Mouse (Mus musculus) kidney, embryonic 16.5 days (tissue): ENCODE results near the gene Atg13. TPM values are rescaled to one million over a fixed set of nuclear protein-coding genes. Genes with fewer than 3 reads are reported as not detected.
"Not testable (repeated sequence)": the region's sequence is repeated elsewhere in the genome, so short reads cannot be mapped to it uniquely, and the experiment has no call there.

Experiments used
- ATAC-seq: fragments of 200-750 bp; cut with Nextera tagmentation; 2 replicates; pipeline ENCODE4 v1.8.0; 2017; ENCODE audit warnings: moderate TSS enrichment; ENCODE audit not compliant: low FRiP score, low TSS enrichment
- H3K27ac ChIP-seq: fragments of 300-500 bp; sonication (generic); 2 replicates; pipeline ENCODE4 v1.5.1; 2014; ENCODE audit warnings: low read length
- H3K27me3 ChIP-seq: fragments of 300-500 bp; sonication (generic); 2 replicates; pipeline ENCODE4 v1.6.1; 2014; ENCODE audit warnings: low read length, control low read depth, mixed read lengths; ENCODE audit not compliant: insufficient read depth
- H3K36me3 ChIP-seq: fragments of 300-500 bp; sonication (generic); 2 replicates; pipeline ENCODE4 v1.6.1; 2014; ENCODE audit warnings: low read length, control low read depth, mixed read lengths; ENCODE audit not compliant: insufficient read depth
- H3K4me1 ChIP-seq: fragments of 300-500 bp; sonication (generic); 2 replicates; pipeline ENCODE4 v1.6.1; 2014; ENCODE audit warnings: low read length, control low read depth, mixed read lengths; ENCODE audit not compliant: insufficient read depth
- H3K4me2 ChIP-seq: fragments of 300-500 bp; sonication (generic); replicated peaks from 2 replicates; pipeline ENCODE4 v1.6.1; 2014; ENCODE audit warnings: low read depth, low read length
- H3K4me3 ChIP-seq: fragments of 300-500 bp; sonication (generic); 2 replicates; pipeline ENCODE4 v1.5.1; 2014; ENCODE audit warnings: mild to moderate bottlenecking, low read length
- H3K9ac ChIP-seq: fragments of 300-500 bp; sonication (generic); replicated peaks from 2 replicates; pipeline ENCODE4 v1.6.1; 2014; ENCODE audit warnings: low read length
- H3K9me3 ChIP-seq: fragments of 300-500 bp; sonication (generic); 2 replicates; pipeline ENCODE4 v1.6.1; 2016; ENCODE audit warnings: low read length, control low read depth
- WGBS: fragments of 180-500 bp; shearing (Covaris S2); extraction: QIAGEN DNeasy Blood & Tissue Kit; methylation state at CpG from one replicate; pipeline ENCODE4 v1.1.7; 2014; 5-methylcytosine and 5-hydroxymethylcytosine counted together
- polyA plus RNA-seq: library from polyadenylated mRNA; unstranded; fragments of >200 nt; fragmentation: Nextera tagmentation; extraction: Ambion mirVana; gene quantifications from 2 replicates; pipeline ENCODE4 v1.2.1, GENCODE M21; 2015

Atg13 gene
- polyA plus RNA-seq = 29.1 and 29.2 TPM in 2 replicates

DNA sequence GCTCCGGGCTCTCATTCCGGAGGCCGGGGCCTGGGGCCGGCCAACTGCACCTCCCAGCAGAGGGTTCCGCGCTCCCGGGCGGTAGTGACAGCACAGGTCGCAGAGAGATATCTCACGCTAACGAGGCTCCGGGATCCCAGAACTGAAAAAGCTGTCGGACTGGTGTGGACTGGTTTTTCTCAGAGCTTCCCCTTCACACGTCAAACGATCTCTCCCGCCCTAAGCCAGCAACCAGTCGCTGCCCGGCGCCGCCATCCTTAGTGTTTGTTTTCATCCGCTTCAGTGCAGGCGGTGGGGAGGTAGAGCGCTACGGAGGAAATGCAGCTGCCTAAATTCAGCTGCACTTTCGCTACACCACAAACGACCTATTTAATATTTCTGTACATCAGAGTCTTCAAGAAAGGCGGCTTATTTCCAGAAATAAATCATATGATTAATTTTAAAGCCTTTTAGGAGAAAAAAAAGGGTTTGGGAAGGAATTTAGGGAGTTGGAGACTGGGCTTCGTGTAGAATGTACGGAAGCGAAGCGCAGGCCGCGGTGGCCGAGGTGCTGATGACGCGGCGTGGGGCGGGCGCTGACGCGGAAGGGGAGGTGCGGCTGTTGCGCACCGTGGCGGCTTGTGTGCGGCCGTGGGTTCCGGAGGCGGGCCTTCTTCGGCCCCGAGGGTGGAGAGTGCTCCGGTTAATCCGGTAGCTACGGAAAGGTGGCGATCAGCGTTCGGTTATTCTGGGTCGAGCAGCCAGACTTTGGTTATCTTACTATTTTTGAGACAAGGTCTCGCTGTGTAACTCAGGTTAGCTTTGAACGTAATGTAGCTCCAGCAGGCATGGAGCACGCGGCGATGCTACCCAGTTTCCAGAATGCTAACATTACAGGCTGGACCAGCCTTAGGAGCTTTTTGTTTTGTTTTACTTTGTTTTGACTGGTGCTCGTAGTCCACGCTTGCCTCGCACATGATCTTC is at the start of gene Atg13, which contains the start of gene Harbi1:
Gene Atg13, minus strand, starts transcription at position 305 of the 963 bp plus-strand sequence.
Gene Harbi1, plus strand, starts transcription at position 581 of the 963 bp plus-strand sequence.
- Histone ChIP-seq H3K4me2 (peak within 1 kb of the TSS; percentile 87), H3K9me3 (no peaks in the 10 kb centered on the region), H3K4me3 (peak within 1 kb of the TSS; percentile 99), H3K4me1 (peaks cover 13% of the 10 kb centered on the region), H3K9ac (peak within 1 kb of the TSS; percentile 85), H3K27me3 (no peaks in the 10 kb centered on the region), H3K36me3 (no peaks in the 10 kb centered on the region), H3K27ac (peak within 1 kb of the TSS; percentile 85)
- WGBS = under 1% methylated on average over 66 of the region's 66 CpGs
- ATAC-seq = peak; percentile 99

DNA sequence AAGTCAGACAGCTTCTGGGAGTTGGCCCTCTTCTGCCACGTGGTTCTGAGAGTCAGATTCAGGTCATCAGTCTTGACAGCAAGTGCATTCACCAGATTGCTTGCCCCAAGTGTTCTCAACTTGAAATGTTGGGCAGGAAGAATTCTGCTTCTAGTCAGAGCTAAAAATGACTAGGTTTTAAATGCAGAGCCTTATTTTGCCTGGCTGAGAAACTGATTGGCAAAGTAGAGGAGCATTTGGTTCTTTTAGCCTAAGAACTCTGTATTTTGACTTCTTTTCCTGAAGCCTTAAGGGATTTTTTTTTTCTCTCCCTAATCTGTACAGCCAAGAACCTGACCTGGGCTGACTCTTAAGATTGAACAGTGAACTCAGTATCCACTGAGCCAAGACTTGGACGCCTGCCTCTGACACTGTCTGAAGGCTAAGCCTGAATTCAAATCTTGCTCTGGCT is 39.5 kb upstream of the Atg13 start:
- H3K36me3 ChIP-seq = no peaks in the 10 kb centered on the region
- ATAC-seq = no peak
- no peaks in the 10 kb centered on the region for H3K27me3 ChIP-seq
- no peak overlapping the region for H3K4me3 ChIP-seq
- WGBS = 48% methylated on average over 2 of the region's 2 CpGs
- H3K27ac ChIP-seq = no peak overlapping the region
- H3K4me1 ChIP-seq = peaks cover 8% of the 10 kb centered on the region
- H3K4me2 ChIP-seq = no peak overlapping the region
- no peak overlapping the region for H3K9ac ChIP-seq
- no peaks in the 10 kb centered on the region for H3K9me3 ChIP-seq

DNA sequence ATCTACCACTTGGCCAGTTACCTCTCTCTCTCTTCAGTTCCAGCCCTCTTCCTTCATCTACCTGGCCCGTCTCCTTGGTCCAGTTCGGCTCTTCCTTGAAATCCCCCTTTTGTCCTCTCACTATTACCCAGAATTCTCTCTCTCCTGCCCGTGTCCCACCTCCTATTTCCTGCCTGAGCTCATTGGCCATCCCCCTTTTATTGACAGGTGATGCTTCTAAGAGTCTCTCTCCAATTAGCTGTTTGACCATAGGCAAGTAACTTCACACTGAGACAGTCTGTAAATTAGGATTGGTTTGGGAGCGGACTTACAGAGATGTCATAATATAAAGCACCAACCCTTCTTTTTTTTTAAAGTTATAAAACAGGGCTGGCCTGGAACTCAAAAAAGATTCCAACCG is 34.3 kb upstream of the Atg13 start:
- no peak overlapping the region for H3K4me3 ChIP-seq
- ATAC-seq = no peak
- WGBS = 92% methylated on average over 5 of the region's 5 CpGs
- no peak overlapping the region for H3K9ac ChIP-seq
- H3K27ac ChIP-seq = no peak overlapping the region
- H3K4me2 ChIP-seq = no peak overlapping the region
- H3K27me3 ChIP-seq = no peaks in the 10 kb centered on the region
- H3K9me3 ChIP-seq = no peaks in the 10 kb centered on the region
- H3K36me3 ChIP-seq = no peaks in the 10 kb centered on the region
- H3K4me1 ChIP-seq = peaks cover 1% of the 10 kb centered on the region

DNA sequence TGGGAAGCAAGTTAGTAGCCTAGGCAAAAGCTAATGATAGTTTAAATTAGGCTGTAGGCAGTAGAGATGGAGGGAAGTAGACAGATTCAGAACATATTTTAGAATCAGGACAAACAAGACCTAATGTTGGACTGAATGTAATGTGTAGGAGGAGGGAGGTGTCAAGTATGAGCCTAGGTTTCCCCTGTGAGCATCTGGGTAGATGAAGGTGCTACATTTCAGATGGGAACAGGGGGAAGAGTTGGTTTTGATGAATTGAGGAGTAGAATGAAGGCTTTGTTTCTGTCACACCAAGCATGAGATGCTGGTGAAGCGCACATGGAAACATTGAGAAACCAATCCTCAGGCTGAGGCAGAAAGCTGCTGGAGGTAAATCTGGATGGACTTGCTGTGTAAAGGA is 29.2 kb upstream of the Atg13 start:
- no peak overlapping the region for H3K9ac ChIP-seq
- H3K4me2 ChIP-seq = no peak overlapping the region
- H3K4me3 ChIP-seq = no peak overlapping the region
- H3K27ac ChIP-seq = no peak overlapping the region
- H3K4me1 ChIP-seq = 0 out of 2 replicates have a peak, but pooled peaks cover 3% of the 10 kb centered on the region
- H3K9me3 ChIP-seq = no peaks in the 10 kb centered on the region
- no peaks in the 10 kb centered on the region for H3K27me3 ChIP-seq
- 96% methylated on average over 1 of the region's 1 CpGs for WGBS
- H3K36me3 ChIP-seq = no peaks in the 10 kb centered on the region
- no peak for ATAC-seq

DNA sequence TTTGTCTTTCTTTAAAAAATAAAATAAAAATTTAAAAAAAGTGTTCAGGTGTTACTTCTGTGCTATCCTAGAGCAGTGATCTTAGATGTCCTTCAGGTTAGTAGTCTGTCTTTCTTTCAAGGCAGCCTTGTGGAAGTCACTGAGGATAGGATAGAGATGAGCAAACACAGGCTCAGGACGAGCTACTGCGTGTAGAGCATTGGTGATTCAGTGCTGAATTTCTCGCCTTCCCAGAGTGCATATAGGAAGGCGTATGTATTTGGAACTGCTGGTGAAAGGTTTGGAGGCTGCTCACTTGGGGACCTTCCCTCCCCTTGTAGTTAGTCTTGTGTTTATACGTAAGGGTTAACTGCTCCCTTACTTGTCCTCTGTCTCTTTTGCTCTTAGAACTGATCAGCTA is 24.8 kb upstream of the Atg13 start:
- no peak for ATAC-seq
- Histone ChIP-seq H3K4me1 (0 out of 2 replicates have a peak, but pooled peaks cover 3% of the 10 kb centered on the region), H3K4me2 (no peak overlapping the region), H3K36me3 (0 out of 2 replicates have a peak, but pooled peaks cover 6% of the 10 kb centered on the region), H3K4me3 (no peak overlapping the region), H3K9ac (no peak overlapping the region), H3K27me3 (no peaks in the 10 kb centered on the region), H3K27ac (no peak overlapping the region), H3K9me3 (no peaks in the 10 kb centered on the region)
- WGBS = 86% methylated on average over 5 of the region's 5 CpGs

DNA sequence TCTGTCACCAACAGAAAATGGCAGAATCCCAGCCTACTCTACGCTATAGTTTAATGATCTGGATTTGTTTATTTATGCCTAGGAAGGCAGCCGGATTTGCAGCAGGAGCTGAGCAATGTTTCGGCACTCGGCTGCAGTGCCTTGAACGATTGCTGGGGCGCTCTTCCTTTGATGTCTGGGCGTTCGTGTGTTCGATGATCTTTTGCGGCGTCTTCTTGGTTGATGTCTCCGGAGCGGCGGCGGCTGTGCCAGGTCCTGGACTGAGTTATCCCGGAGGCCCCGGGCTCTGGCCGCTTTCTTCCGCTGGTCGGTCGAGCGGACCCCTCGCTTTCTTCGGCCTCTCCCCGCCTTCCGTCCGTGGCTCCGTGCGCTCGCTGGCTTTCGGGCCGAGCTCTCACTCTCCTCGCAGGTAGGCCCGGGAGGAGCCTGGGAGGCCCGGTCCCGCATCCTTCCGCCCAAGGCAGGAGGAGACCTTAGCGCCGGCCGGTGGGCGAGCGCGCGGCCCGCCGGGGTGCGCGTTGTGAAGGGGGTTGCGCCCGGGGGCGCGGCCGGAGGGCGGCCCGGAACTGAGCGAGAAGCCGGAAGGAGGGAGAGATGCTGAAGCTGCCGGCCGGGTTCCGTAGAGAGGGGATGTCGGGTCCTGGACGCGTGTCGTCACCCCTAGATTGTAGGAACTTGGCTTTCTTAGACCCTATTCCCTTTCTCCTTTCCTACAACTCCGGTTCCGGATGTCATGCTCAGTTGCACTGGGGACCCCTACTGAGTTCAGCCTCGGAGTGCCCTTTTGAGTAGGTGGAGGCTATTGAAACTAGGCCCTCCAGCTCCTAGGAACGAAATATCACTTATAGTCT is 19.8 kb upstream of the Atg13 start, which contains the start of gene Ambra1:
Gene Ambra1, plus strand, starts transcription at position 164 of the 851 bp plus-strand sequence.
- peaks cover 3% of the 10 kb centered on the region; the same call in 1 of the 2 replicates for H3K27me3 ChIP-seq
- no peaks in the 10 kb centered on the region for H3K9me3 ChIP-seq
- WGBS = under 1% methylated on average over 56 of the region's 68 CpGs
- H3K4me1 ChIP-seq = no peaks in the 10 kb centered on the region
- ATAC-seq = peak; percentile 90
- H3K9ac ChIP-seq = peak within 1 kb of the TSS; percentile 88
- 0 out of 2 replicates have a peak, but pooled peaks cover 6% of the 10 kb centered on the region for H3K36me3 ChIP-seq
- peak within 1 kb of the TSS; percentile 93 for H3K27ac ChIP-seq
- peak within 1 kb of the TSS; percentile 83 for H3K4me3 ChIP-seq
- H3K4me2 ChIP-seq = peak within 1 kb of the TSS; percentile 63

DNA sequence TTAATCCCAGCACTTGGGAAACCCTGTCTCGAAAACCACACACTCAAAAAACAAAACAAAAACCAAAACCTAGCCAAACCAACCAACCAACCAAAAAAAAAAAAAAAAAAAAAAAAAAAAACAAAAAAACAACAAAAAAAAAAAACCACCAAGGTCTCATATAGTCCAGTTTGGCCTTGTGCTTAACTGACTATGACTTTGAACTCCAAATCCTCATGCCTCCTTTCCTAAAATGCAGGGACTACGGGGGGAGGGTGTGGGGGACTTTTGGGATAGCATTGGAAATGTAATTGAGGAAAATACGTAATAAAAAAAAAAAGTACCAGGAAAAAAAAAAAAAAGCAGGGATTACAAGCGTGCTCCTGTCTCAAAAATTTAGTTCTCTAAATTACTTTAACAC is 19.2 kb upstream of the Atg13 start:
- Histone ChIP-seq H3K9me3 (no peaks in the 10 kb centered on the region), H3K27me3 (peaks cover 3% of the 10 kb centered on the region; the same call in 1 of the 2 replicates), H3K4me2 (peak overlapping the region; percentile 45), H3K36me3 (0 out of 2 replicates have a peak, but pooled peaks cover 6% of the 10 kb centered on the region), H3K27ac (no peak overlapping the region), H3K4me1 (no peaks in the 10 kb centered on the region), H3K4me3 (peak overlapping the region; percentile 83), H3K9ac (no peak overlapping the region)
- WGBS = 13% methylated on average over 4 of the region's 4 CpGs
- ATAC-seq = 0 out of 2 replicates have a peak, but pooled peaks have one; percentile 29

DNA sequence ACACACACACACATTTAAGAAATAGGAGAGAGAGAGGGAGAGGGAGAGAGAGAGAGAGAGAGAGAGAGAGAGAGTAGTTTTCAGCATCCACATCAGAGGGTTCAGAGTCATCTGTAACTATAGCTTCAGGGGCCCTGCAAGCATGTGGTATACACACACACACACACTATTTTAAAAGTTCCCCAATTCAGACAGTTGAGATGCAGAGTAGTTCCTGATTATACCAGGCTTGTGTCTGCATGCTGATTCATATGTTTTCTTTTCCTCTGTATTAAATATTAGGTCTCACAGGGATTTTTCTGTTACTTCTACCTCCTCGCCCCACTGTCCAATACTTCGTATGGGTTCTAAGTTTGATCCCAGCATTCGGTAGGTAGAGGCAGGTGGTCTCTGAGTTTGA is 16.6 kb upstream of the Atg13 start:
- peaks cover 3% of the 10 kb centered on the region; the same call in 1 of the 2 replicates for H3K27me3 ChIP-seq
- H3K9me3 ChIP-seq = no peaks in the 10 kb centered on the region
- H3K9ac ChIP-seq = no peak overlapping the region
- no peak overlapping the region for H3K27ac ChIP-seq
- no peak for ATAC-seq
- no peak overlapping the region for H3K4me3 ChIP-seq
- H3K4me2 ChIP-seq = no peak overlapping the region
- WGBS = 89% methylated on average over 3 of the region's 3 CpGs
- no peaks in the 10 kb centered on the region for H3K4me1 ChIP-seq
- H3K36me3 ChIP-seq = no peaks in the 10 kb centered on the region

DNA sequence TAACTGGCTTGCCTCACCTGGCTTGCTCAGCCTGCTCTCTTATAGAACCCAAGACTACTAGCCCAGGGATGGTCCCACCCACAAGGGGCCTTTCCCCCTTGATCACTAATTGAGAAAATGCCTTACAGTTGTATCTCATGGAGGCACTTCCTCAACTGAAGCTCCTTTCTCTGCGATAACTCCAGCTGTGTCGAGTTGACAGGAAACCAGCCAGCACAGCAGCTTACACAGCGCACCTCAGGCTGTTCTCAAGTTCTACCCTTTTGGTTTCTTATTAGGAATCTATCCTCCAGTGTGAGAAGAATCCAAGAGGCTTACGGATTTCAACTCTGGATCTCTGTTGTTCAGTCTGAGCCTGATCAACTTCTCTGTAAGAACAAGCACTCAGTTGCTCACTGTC is 15.1 kb upstream of the Atg13 start:
- not testable (repeated sequence) for ATAC-seq, H3K27ac ChIP-seq, H3K36me3 ChIP-seq, H3K9ac ChIP-seq, H3K4me3 ChIP-seq, H3K4me1 ChIP-seq, H3K4me2 ChIP-seq, H3K9me3 ChIP-seq, H3K27me3 ChIP-seq
- WGBS = 50% methylated on average over 4 of the region's 4 CpGs
